Mouse (Mus musculus) thymus, postnatal 14 days (tissue): ENCODE data around the gene Nrg3.

ENCODE experiments used
- DNase-seq: peaks from one replicate; pipeline ENCODE4 v3.0.0; 2021

The Nrg3 gene

DNA sequence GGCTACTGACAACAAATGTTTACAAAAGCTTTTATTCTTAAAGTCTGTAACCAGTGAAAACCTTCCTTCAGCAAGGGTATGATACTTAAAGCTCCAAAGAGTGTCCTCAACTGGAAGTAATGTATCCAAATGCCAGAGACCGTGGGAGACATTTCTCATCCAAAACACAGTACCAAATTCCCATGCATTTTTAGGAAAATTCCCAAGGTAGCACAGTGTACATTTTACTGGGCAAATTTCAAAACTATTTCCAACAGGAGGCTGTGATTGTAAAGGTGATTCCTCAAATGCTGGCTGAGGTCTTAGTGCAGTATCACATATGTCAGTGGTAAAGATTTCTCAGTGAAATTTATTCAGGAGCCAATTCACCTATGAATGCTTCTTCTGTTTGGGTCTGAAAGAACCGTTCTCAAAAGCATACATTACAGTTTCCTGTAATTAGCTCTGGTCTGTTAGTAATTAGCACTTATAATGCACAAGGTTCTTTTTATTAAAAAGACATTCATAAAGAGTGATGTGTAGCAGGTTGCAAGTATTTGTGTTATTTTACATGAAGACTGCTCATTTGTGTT is 536.3 kb downstream of the Nrg3 start:
- no peak for DNase-seq

- DNase-seq, result no peak
These were observed 549.2 kb downstream of the Nrg3 start for GRCm38 (mm10) chr14:38923652-38924051.

DNA sequence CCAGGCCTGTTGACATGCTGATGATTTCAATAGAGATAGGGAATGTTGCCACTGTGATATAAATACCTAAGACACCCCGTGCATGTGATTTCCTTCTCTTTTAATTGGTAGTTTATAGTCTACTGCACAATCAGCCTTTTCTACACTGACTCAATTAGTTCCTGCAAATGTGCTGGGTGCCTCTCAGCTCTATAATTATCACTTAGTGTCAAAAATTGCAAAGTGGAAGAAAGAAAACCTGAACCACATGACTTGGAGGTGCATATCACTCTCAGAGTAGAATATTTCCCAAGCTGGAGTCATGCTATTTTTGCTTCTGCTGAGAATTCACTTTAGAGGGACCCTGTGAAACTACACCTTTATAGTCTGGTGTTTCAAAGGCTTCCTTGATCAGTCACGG is 552.1 kb downstream of the Nrg3 start:
- DNase-seq, result no peak

GRCm38 (mm10) chr14:38870591-38870990 is 602.3 kb downstream of the Nrg3 start:
- no peak for DNase-seq

GRCm38 (mm10) chr14:38847566-38847965 is 625.3 kb downstream of the Nrg3 start:
- no peak for DNase-seq

- no peak for DNase-seq
These were observed 625.8 kb downstream of the Nrg3 start for GRCm38 (mm10) chr14:38847091-38847490.

GRCm38 (mm10) chr14:38835006-38835405 is 637.9 kb downstream of the Nrg3 start:
- DNase-seq, result no peak

DNA sequence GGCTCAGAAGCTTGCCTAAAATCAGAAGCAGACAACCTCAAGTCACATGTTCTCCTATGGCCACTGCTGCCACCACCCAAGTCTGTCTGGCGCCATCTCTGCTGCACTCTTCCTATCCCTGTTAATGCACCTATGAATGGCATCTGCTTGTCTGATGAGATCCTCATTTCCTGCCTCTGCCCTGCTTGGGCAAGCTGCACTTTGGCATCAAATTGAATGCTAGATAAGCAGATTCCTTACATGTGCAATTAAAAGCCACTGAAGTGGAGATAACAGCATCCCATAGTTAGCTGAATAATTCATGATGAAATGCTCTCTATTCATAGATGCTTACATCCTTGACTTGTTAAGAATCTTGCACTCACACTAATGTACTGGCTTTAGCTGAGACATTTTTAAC is 648.0 kb downstream of the Nrg3 start:
- no peak for DNase-seq

- DNase-seq, result no peak
These were observed 675.9 kb downstream of the Nrg3 start for GRCm38 (mm10) chr14:38797027-38797426.

- no peak for DNase-seq
These were observed 697.4 kb downstream of the Nrg3 start for GRCm38 (mm10) chr14:38775291-38776116.

- DNase-seq, result no peak
These were observed 698.1 kb downstream of the Nrg3 start for GRCm38 (mm10) chr14:38774811-38775210.

DNA sequence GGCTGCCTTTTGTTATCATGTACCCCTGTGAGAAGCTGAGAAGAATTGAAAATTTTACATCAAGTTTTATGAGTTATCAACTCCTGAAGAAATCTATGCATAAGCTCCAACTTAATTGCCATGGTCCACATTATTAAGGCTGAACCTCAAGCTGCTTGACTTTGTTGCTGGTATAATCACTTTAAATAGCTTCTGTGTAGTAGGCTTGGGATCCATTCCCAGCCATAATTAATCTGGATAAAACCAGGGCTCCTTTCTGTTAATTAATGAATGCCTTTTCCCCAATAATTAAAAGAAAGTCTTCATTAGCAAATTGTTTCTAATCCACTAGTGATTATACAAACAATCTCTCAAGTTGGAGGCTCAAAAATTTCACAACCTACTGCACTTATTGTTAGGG is 742.4 kb downstream of the Nrg3 start:
- no peak for DNase-seq

DNA sequence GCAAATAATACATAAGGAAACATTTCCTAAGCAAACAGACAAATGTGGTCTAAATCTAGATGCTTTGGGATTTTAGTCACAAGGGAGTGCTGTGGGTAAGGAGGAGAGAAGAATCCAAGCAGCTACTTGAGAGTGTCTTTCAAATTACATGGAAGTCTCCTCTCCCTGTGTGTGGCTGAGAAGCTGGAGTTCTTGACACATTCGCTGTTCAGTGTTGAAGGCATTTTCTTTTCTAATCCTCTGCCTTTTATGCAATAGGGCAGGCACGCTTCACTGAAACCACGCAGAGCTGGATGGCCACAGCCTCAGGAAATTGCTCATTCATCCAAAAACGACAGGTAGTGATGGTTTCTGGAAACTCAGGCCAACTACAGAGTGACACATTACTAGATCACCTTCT is 769.0 kb downstream of the Nrg3 start:
- DNase-seq, result no peak

- no peak for DNase-seq
These were observed 770.1 kb downstream of the Nrg3 start for GRCm38 (mm10) chr14:38702596-38703393.

- no peak for DNase-seq
These were observed 771.5 kb downstream of the Nrg3 start for GRCm38 (mm10) chr14:38701413-38701812.

DNA sequence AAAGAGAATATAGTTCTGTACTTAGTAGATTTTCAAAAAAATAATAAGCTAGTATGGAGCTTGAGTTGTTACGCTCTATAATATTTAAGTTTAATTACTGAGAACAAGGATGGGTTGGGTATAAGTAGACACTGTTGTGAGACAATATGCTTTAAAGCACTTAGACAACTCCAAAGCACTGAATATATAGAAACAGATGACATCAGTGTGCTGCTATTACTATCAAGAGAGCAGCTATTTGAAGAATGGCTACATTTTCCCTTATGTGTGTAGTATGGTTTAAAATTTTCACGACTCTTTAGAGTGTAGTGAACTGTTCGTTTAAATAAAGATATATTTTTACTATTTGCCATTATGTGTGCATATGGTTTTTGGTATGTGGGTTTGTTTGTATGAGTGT is 771.9 kb downstream of the Nrg3 start:
- no peak for DNase-seq

DNA sequence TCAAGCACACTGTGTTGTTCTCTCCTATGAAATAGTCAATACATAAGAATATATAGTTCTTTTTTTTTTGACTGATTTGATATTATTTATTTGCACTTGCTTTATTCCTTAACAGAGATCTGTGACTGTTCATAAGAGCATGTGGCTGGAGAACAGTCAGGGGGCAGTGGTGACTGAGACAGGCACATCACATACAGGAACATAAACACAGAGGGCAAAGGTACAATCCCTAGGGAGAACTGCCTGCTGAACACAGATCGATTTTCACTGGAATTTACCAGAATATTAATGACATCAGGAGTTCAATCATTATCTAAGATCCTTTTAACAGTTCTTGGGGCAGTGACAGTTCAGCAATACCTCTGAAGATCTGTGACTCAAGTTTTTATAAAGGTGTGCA is 812.9 kb downstream of the Nrg3 start:
- DNase-seq, result no peak

- no peak for DNase-seq
These were observed 835.8 kb downstream of the Nrg3 start for GRCm38 (mm10) chr14:38637070-38637469.

- no peak for DNase-seq
These were observed 842.8 kb downstream of the Nrg3 start for GRCm38 (mm10) chr14:38630114-38630513.

- no peak for DNase-seq
These were observed 843.2 kb downstream of the Nrg3 start for GRCm38 (mm10) chr14:38629671-38630070.

DNA sequence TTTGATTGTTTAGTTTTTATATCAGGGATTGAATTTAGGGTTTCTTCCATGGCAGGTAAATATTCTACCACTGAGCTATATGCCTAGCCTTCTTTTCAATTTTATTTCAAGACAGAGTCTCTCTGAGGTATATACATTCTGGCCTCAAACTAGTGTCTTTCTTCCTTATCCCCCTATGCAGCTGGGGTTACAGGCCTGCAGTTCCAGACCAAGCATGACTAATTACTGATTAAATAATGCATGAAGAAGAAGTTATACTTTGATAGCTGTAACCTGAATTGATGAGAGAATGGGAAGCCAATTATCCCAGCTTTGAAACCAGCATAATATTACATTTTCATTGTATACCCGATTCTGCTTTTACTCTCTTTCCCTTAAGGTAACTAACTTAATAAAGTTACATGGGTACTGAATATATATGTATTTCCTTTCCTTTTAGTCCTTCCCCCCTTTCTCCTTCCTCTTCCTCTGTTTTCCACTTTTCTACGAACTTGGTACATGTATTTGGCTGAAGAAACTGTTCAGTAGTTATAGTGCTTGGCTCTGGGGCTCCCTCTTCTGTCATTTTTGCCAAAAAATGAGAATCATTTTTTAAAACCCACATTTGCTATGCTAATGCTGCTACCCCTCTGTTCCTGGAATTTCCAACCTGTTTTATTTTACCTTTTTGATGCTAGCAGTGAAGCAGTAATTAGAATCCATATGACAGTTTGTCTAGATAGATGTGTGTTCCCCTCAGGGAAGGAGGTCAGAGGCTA is 843.8 kb downstream of the Nrg3 start:
- no peak for DNase-seq

DNA sequence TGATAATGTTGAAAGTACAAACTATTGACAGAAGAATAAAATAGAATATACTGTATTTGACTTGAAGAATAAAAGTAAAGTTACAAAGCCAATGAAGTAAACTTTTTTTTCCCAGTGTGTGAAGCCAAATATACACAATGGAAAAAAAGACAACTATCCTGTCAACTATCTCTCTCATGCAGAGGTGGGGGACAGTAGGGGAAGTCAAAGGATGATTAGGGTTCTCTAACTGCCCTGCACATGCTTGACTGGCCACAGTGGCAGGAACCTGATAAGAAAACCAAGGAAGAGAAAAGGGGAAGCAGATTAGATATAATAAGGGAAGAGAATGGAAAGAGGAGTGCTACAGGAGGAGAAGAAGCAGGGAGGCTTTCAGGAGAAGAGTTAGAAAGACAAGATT is 855.9 kb downstream of the Nrg3 start:
- DNase-seq, result no peak

GRCm38 (mm10) chr14:38597735-38598134 is 875.2 kb downstream of the Nrg3 start:
- DNase-seq, result no peak
